Mouse (Mus musculus) gastrocnemius, postnatal 10 days (tissue): ENCODE results near the gene Atcay. TPM values are rescaled to one million over a fixed set of nuclear protein-coding genes. Genes with fewer than 3 reads are reported as not detected.
"Not testable (repeated sequence)": the region's sequence is repeated elsewhere in the genome, so short reads cannot be mapped to it uniquely, and the experiment has no call there.

ENCODE experiments used
- DNase-seq: peaks from one replicate; pipeline ENCODE4 v3.0.0; 2021; ENCODE audit warnings: mixed read lengths
- total RNA-seq, 2 experiments: library from RNA; stranded (reverse); gene quantifications; 2 replicates each; pipeline ENCODE4 v1.2.3; 2021

The Atcay gene
- total RNA-seq, 2 experiments from 2014 or later: 0.40 to 0.43 TPM

- no peak for DNase-seq
Measured at GRCm38 (mm10) chr10:81200141-81200540, 30.5 kb downstream of the Atcay start.

DNA sequence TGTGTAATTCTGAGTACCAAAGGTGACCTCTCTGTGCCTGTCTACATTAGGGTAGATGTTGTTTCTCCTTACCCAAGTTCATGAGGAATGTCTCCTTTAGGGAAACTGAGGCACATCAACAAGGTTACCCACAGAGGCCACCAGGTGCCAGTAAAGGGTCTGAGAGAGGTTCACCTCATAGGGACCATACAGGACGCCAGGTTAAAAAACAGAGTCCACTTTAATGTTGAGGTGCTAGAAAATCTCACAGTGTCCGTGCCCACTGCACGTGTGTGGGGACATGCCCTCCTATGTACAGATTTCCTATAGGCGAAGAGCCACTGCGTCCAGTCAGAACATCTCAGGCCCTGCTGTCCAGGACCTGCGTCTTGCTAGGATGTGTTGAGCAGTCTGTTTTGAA, 31.6 kb downstream of the Atcay start:
- DNase-seq: no peak

- no peak for DNase-seq
Measured at GRCm38 (mm10) chr10:81198230-81198629, 32.4 kb downstream of the Atcay start.

DNA sequence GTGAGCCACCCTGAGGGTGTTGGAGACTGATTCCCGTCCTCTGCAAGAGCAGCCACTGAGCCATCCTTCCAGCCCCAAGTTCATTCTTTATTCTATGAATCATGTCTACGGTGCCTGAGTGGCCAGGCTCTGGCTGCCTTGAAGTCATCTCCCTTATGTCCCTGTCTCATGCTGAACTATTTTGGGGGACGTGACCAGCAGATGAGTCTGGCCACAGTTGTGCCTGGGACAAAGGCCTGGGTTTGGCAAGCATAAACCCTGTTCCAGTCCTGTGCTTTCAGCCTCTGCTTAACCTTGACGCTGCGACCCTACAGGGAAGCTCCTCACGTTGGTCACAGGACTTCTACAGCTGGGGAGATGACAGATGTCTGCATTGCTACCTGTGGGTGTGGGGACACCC, 33.3 kb downstream of the Atcay start:
- DNase-seq: no peak

- DNase-seq: no peak
Measured at GRCm38 (mm10) chr10:81196470-81197065, 34.1 kb downstream of the Atcay start.

DNA sequence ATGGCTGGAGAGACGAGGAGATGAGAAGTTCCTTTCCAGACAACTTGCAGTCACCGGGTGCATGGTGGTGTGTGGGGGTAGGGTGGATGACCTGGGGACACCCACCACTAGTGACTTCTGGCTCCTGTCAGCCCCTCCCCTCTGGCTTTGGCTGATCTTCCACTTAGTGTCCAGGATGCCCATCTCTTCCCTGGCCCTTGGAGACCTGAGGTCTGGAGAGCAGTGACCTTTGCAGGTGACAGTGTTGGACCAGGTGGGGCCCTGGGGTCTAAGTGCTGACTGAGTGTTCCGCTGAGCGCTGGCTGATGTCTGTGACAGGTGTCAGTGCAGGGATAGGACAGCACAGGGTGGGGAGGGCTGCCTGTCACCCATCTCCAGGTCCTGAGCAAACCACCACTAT, 35.3 kb downstream of the Atcay start:
- no peak for DNase-seq

DNA sequence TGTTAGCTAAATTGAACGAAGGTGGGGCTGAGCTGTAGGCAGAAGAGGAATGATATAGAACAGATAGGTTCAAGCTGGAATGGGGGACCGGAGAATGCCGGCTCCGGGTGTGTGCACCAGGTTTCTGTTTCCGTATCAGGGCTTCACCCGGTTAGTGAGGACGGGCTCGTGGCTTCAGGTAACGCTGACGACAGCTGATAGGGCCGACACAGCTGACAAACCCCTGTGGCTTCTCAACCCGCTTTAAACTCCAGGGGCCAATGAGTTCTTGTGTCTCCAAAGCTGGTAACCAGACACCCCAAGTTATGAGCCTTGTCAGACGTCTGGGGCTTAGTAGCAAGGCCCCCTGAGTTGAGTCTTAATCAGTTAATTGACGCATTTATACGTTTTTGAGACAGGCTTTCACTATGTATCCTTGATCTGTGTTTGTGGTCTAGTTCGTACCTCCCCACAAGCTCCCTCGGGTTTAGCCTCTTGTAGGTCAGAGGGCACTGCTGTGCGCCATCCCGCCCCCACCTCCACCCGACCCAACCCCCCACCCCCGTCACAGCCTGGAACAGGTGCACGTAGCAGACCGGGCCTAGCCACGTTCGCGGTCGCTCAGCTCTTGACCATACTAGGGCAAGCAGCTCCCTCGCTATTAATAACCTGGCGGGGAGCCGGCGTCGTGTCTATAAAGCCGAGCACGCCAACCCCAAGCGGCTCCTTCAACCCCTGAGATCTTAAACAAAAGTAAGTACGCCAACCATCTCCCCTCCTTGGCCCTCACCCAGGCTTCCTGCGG, 36.5 kb downstream of the Atcay start:
- peak; percentile 73 for DNase-seq

- peak; percentile 42 for DNase-seq
Measured at GRCm38 (mm10) chr10:81192968-81193501, 37.6 kb downstream of the Atcay start.

DNA sequence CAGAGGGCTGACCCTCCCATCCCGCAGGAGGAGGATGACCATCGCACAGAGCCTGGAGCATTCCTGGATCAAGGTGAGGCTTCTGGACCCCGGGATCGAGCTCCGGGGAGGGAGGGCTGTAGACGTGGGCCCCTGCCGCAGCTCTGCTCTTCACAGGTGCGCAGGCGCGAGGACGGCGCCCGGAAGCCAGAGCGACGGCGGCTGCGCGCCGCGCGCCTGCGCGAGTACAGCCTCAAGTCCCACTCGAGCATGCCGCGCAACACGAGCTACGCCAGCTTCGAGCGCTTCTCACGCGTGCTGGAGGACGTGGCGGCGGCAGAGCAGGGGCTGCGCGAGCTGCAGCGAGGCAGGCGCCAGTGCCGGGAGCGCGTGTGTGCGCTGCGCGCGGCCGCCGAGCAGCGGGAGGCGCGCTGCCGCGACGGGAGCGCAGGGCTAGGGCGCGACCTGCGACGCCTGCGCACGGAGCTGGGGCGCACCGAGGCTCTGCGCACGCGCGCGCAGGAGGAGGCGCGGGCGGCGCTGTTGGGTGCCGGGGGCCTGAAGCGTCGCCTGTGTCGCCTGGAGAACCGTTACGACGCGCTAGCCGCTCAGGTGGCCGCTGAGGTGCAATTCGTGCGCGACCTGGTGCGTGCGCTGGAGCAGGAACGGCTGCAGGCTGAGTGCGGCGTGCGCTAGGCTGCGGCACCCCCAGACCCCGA, 38.2 kb downstream of the Atcay start:
- DNase-seq: peak; percentile 81

DNA sequence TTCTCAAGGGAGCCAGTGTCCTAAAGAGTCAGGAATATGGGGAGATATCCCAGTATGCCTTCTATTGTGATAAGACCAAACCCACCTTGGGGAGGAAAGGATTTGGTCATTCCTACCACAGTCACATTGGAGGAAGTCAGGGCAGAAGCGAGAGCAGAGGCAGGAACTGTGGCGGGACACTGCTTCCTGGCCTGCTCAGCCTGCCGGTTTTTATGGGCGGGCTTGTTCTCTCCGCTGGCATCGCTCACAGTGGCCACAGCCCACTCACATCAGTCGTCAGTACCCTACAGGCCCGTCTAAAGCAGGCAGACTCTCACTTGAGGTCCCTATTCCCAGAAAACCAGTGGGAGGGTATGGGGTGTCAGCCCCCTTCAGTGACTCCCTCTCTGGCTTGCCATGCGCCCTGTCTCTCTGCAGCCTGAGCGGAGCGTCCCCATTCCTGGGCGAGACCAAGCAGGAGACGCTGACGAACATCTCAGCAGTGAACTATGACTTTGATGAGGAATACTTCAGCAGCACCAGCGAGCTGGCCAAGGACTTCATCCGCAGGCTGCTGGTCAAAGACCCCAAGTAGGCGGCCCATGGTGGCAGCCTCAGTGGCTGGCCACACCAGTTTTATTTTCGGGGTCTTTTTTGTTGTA, 39.2 kb downstream of the Atcay start:
- peak; percentile 11 for DNase-seq

- DNase-seq: no peak
Measured at GRCm38 (mm10) chr10:81190912-81191321, 39.7 kb downstream of the Atcay start.

- peak; percentile 45 for DNase-seq
Measured at GRCm38 (mm10) chr10:81190236-81190911, 40.3 kb downstream of the Atcay start.

- DNase-seq: no peak
Measured at GRCm38 (mm10) chr10:81189821-81190220, 40.8 kb downstream of the Atcay start.

DNA sequence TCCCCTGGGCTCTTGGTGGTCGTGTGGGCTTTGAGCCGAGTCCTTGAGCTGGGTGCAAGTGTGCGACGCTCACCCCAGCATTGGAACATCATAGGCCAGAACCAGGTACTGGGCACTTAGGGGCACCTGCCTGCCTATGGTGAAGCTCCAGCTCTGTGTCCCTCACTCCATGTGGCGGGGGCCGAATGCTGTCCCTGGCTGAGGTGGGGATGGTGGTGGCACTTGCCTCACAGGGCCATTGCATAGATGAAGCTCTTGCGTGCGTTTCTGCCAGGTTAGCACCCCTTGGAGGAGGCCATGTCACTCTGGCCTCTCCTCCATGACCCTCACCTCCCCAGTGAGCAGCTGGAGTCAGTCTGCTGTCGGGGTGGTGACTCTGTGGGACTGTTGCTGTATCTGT, 43.5 kb downstream of the Atcay start:
- no peak for DNase-seq

GRCm38 (mm10) chr10:81184765-81185164, 45.9 kb downstream of the Atcay start:
- DNase-seq: no peak

GRCm38 (mm10) chr10:81183805-81184204, 46.8 kb downstream of the Atcay start, which contains the start of gene 4930442H23Rik:
4930442H23Rik (minus strand) TSS chr10:81183849.
- no peak for DNase-seq

- peak; percentile 92 for DNase-seq
Measured at GRCm38 (mm10) chr10:81182336-81183333, 48.0 kb downstream of the Atcay start, which contains the start of gene Dapk3. Dapk3 (plus strand) TSS chr10:81183005.

- not testable (repeated sequence) for DNase-seq
Measured at GRCm38 (mm10) chr10:81181860-81182259, 48.8 kb downstream of the Atcay start.

- DNase-seq: no peak
Measured at GRCm38 (mm10) chr10:81180946-81181345, 49.7 kb downstream of the Atcay start.
